Mouse (Mus musculus): ENCODE measurements around the gene Nipal3. TPM values are rescaled to one million over a fixed set of nuclear protein-coding genes. Genes with fewer than 3 reads are reported as not detected.

Gene Nipal3
- polyA plus RNA-seq, 1 experiment from 2014 or later, result 8.7 TPM

DNA sequence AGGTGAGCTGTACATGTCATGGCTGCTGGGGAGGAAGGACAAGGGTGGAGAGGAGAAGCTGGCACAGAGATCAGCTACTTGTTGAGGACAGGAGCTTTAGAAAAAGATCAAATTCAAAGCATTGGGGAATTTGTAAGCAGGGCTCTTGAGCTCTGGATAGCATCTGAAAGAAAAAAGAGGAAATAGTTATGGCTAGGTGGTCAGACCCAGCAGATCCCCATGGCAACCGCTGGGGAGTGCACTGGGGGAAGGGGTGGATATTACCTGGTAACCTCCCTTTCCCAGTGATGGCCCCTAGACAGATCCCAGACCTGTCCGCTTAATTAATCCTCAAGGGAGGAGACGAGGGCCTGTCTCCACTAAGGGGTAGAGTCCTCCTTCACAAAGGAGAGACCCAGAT lies 5.0 kb upstream of the Nipal3 start:
- no peak overlapping the region for H3K4me2 ChIP-seq
- no peak overlapping the region for H3K9ac ChIP-seq (replicated peaks)
- H3K4me1 ChIP-seq, result peaks cover 10% of the 10 kb centered on the region
- 85% methylated on average over 3 of the region's 3 CpGs for WGBS
- H3K27ac ChIP-seq (replicated peaks), result no peak overlapping the region
- no peaks in the 10 kb centered on the region for H3K27me3 ChIP-seq (replicated peaks)
- H3K36me3 ChIP-seq, result no peaks in the 10 kb centered on the region
- H3K4me3 ChIP-seq (replicated peaks), result no peak overlapping the region
- ATAC-seq (ENCODE audit: low FRiP score), result no peak
- H3K9me3 ChIP-seq (replicated peaks), result no peaks in the 10 kb centered on the region

DNA sequence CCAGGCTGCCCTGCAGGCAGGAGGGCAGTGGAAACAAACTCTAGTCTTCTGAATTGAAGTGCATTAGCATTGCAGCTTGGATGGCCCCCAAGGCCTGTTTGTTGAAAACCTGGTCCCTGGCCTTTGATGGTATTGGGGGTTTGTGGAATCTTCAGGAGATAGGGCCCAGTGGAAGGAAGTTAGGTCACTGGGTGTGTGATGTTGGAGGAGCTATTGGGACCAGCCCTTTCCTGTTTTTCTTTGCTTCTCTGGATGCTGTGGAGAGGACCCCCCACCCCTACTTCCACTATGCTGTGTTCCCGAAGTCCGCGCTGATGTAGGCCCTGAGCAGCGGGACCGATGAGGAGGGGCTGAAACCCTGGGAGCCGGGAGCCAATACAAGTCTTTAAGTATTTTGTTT lies 3.3 kb upstream of the Nipal3 start:
- peaks cover 18% of the 10 kb centered on the region for H3K4me1 ChIP-seq
- H3K4me3 ChIP-seq (replicated peaks), result no peak overlapping the region
- no peak for ATAC-seq (ENCODE audit: low FRiP score)
- H3K4me2 ChIP-seq, result no peak overlapping the region
- H3K36me3 ChIP-seq, result no peaks in the 10 kb centered on the region
- H3K27me3 ChIP-seq (replicated peaks), result no peaks in the 10 kb centered on the region
- H3K9me3 ChIP-seq (replicated peaks), result no peaks in the 10 kb centered on the region
- H3K9ac ChIP-seq (replicated peaks), result no peak overlapping the region
- WGBS, result 79% methylated on average over 6 of the region's 6 CpGs
- no peak overlapping the region for H3K27ac ChIP-seq (replicated peaks)

DNA sequence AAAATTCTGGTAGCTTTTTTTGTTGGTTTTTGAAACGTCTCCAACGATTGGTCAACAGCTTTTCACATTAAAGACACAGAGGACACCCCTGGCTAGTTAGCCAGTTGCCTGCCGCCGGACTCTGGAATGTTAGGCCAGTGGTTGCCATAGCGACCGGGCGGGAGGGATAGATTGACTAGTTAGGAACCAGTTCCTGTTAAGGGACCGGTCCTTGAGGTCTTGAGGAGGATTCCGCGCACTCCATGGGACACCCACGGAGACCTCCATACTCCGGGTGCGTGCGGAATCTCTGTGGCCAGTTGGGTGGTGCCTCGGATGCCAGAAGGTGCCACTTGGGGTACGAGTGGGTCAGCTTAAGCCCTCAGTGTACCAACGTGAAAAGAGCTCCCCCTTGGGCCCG lies 972 bp upstream of the Nipal3 start:
- H3K9me3 ChIP-seq (replicated peaks), result no peaks in the 10 kb centered on the region
- H3K4me3 ChIP-seq (replicated peaks), result peak overlapping the region; percentile 81
- H3K36me3 ChIP-seq, result peaks cover under 1% of the 10 kb centered on the region
- WGBS, result 18% methylated on average over 18 of the region's 18 CpGs
- no peak overlapping the region; the same call in 1 of the 2 replicates for H3K27ac ChIP-seq (replicated peaks)
- no peak for ATAC-seq (ENCODE audit: low FRiP score)
- H3K9ac ChIP-seq (replicated peaks), result no peak overlapping the region
- H3K4me1 ChIP-seq, result peaks cover 20% of the 10 kb centered on the region
- H3K27me3 ChIP-seq (replicated peaks), result 0 out of 2 replicates have a peak, but pooled peaks cover 4% of the 10 kb centered on the region
- peak overlapping the region; percentile 95 for H3K4me2 ChIP-seq

DNA sequence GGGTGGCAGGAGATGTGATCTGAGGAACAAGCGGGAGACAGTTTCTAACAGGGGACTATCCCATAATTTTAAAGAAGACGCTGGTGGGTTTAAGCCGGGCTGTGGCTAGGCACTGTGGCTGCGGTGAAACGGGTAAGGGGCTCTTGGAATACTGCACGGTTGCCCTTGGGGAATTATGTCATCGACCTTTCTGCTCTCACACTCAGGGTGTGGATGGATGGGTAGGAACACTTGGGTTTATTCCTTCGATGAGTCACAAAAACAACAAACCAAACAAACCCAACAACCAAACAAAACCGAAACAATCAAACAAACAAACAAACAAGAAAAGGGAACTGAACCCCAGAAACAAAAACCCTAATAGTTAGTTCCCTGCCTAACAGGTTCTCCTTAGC lies 556 bp upstream of the Nipal3 start:
- no peak for ATAC-seq (ENCODE audit: low FRiP score)

DNA sequence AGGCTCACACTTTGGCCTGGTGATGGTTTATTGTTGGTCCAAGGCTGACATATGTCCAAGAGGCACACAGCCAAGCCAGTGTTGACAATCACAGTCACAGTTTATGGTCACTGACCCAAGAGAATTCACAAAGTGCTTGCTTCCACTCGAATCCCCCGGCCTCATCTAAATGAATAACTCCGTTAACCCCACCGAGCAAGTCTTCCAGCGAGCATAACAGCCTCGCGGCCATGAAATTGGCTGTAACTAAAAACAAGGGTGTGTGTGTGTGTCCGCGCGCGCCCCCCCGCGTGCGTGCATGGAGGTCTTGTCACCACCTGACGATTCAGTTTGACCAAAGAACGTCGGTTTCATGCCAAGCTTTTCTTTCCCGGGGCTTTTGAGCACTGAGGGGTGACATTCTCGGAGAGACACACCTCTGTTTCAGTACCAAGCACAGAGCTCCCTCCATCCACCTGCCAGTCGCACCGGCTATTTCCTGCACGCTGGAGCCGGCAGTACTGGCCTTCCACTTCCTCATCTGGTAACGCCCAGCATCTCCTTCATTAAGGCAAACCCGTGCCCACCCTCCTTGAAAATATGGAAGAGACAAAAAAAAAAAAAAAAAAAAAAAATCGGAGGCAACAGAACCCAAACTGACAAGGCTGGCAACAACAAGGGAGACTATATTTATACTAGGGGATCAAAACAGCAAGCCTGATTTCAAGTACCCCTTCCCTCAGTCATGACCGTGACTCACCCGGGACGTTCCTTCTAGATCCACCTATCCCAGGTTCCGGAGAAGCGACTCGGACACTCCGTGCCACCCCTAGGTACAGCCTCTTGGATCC lies 932 bp downstream of the Nipal3 start:
- peak overlapping the region; percentile 81 for H3K4me3 ChIP-seq (replicated peaks)
- peak overlapping the region; percentile 95 for H3K4me2 ChIP-seq

More for the DNA sequence above, 556 bp upstream of the Nipal3 start:
- peaks cover 5% of the 10 kb centered on the region for H3K36me3 ChIP-seq
- peak overlapping the region; percentile 58; the same call in 1 of the 2 replicates for H3K9ac ChIP-seq (replicated peaks)
- 15% methylated on average over 9 of the region's 9 CpGs for WGBS
- peak overlapping the region; percentile 81 for H3K4me3 ChIP-seq (replicated peaks)
- peak overlapping the region; percentile 78 for H3K27ac ChIP-seq (replicated peaks)
- H3K27me3 ChIP-seq (replicated peaks), result 0 out of 2 replicates have a peak, but pooled peaks cover 4% of the 10 kb centered on the region
- H3K9me3 ChIP-seq (replicated peaks), result no peaks in the 10 kb centered on the region
- H3K4me1 ChIP-seq, result peaks cover 20% of the 10 kb centered on the region
- H3K4me2 ChIP-seq, result peak overlapping the region; percentile 95

DNA sequence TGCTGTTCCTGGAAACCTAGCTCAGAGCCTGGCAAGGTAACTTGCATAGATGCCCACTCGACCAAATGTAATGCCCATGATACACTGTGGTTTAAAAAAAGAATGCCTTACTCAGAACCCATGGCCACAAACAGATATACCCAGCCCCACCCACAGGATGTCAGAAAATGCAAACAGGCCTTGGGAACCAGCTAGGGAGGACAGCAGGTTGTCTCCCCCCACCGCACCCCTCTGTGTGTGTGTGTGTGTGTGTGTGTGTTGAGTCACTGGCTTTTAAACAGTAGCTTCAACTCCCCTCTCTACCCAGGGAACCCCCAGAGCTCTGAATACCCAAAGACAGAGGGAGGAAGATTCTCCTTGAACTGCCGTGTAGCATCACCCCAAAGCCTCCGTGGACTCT lies 1.6 kb downstream of the Nipal3 start:
- peaks cover 25% of the 10 kb centered on the region for H3K36me3 ChIP-seq
- ATAC-seq (ENCODE audit: low FRiP score), result no peak
- H3K4me2 ChIP-seq, result peak overlapping the region; percentile 95
- H3K27ac ChIP-seq (replicated peaks), result no peak overlapping the region
- 0 out of 2 replicates have a peak, but pooled peaks cover 4% of the 10 kb centered on the region for H3K27me3 ChIP-seq (replicated peaks)
- peak overlapping the region; percentile 81 for H3K4me3 ChIP-seq (replicated peaks)
- peaks cover 20% of the 10 kb centered on the region for H3K4me1 ChIP-seq
- H3K9me3 ChIP-seq (replicated peaks), result no peaks in the 10 kb centered on the region
- H3K9ac ChIP-seq (replicated peaks), result peak overlapping the region; percentile 46
- 44% methylated on average over 4 of the region's 4 CpGs for WGBS

More for the DNA sequence above, 932 bp downstream of the Nipal3 start:
- ATAC-seq (ENCODE audit: low FRiP score), result peak; percentile 17
- Histone ChIP-seq H3K36me3 (peaks cover 19% of the 10 kb centered on the region), H3K9ac (replicated peaks) (peak overlapping the region; percentile 46), H3K9me3 (replicated peaks) (no peaks in the 10 kb centered on the region), H3K27me3 (replicated peaks) (0 out of 2 replicates have a peak, but pooled peaks cover 4% of the 10 kb centered on the region), H3K27ac (replicated peaks) (peak overlapping the region; percentile 78), H3K4me1 (peaks cover 20% of the 10 kb centered on the region)
- under 1% methylated on average over 33 of the region's 33 CpGs for WGBS

DNA sequence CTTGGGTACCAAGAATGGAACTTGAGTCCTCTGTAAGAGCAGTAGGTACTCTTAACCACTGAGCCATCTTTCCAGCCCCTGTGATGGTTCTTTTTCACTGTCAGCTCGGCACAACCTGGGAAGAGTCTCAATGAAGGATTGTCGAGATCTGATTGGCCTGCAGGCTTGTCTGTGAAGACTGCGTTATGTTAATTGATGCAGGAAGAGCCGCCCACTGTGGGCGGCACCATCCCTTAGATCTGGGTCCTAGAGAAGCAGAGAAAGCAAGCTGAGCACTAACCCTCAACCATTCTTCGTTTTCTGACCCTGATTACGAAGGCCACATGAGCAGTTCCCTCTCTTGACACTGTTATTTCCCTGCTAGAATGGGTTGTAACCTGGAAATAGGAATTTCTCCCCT lies 5.6 kb downstream of the Nipal3 start:
- Histone ChIP-seq H3K4me1 (peaks cover 15% of the 10 kb centered on the region), H3K9ac (replicated peaks) (no peak overlapping the region), H3K36me3 (peaks cover 27% of the 10 kb centered on the region), H3K27me3 (replicated peaks) (0 out of 2 replicates have a peak, but pooled peaks cover 4% of the 10 kb centered on the region), H3K27ac (replicated peaks) (no peak overlapping the region), H3K9me3 (replicated peaks) (no peaks in the 10 kb centered on the region), H3K4me3 (replicated peaks) (no peak overlapping the region), H3K4me2 (no peak overlapping the region)
- 92% methylated on average over 7 of the region's 7 CpGs for WGBS
- no peak for ATAC-seq (ENCODE audit: low FRiP score)

DNA sequence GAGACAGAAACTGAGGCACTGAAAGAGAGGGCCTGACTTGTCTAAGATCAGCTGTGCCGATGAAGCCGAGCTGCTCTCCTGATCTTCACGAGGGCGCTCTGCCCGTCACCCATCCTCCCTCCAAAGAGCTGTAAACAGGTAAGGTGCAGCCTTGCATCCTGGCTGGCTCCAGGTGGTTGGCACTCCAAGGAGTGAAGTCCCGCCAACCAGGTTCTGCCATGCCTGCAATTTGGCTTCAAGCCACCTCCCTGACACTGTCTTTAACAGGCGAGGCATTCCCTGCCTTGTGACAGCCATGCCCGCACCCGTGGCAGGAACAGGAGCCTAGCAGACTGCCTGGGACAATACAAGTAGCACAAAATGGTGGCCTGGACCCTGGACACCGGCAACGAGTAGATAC lies 8.5 kb downstream of the Nipal3 start:
- H3K4me2 ChIP-seq, result no peak overlapping the region
- no peak overlapping the region for H3K9ac ChIP-seq (replicated peaks)
- no peak overlapping the region for H3K27ac ChIP-seq (replicated peaks)
- no peak overlapping the region for H3K4me3 ChIP-seq (replicated peaks)
- WGBS, result 90% methylated on average over 11 of the region's 11 CpGs
- ATAC-seq (ENCODE audit: low FRiP score), result no peak
- H3K4me1 ChIP-seq, result peaks cover 5% of the 10 kb centered on the region; the same call in 1 of the 2 replicates
- H3K36me3 ChIP-seq, result peaks cover 33% of the 10 kb centered on the region
- H3K27me3 ChIP-seq (replicated peaks), result no peaks in the 10 kb centered on the region
- no peaks in the 10 kb centered on the region for H3K9me3 ChIP-seq (replicated peaks)

DNA sequence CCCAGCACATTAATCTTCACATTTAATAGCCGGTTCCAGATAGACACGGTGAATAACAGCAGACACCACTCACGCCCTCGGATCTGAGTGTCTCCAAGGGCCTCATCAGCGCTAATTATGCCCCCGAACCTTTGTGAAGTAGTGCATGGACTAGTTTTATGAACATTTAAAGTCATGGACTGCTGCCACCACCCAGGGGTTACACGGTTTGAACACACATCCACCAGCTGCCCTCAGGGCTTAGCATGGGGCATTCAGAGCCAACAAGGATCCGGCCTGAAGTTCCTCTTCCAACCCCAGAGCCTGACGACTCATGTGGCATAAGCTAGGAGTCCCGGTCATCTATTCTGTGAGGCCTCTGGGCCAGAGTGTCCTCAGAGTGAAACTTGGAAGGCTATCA lies 9.8 kb downstream of the Nipal3 start:
- no peak overlapping the region for H3K27ac ChIP-seq (replicated peaks)
- 31% methylated on average over 10 of the region's 10 CpGs for WGBS
- ATAC-seq (ENCODE audit: low FRiP score), result no peak
- H3K4me2 ChIP-seq, result no peak overlapping the region
- H3K27me3 ChIP-seq (replicated peaks), result no peaks in the 10 kb centered on the region
- no peak overlapping the region for H3K9ac ChIP-seq (replicated peaks)
- peaks cover 5% of the 10 kb centered on the region; the same call in 1 of the 2 replicates for H3K4me1 ChIP-seq
- H3K4me3 ChIP-seq (replicated peaks), result no peak overlapping the region
- H3K36me3 ChIP-seq, result peaks cover 25% of the 10 kb centered on the region
- H3K9me3 ChIP-seq (replicated peaks), result no peaks in the 10 kb centered on the region

DNA sequence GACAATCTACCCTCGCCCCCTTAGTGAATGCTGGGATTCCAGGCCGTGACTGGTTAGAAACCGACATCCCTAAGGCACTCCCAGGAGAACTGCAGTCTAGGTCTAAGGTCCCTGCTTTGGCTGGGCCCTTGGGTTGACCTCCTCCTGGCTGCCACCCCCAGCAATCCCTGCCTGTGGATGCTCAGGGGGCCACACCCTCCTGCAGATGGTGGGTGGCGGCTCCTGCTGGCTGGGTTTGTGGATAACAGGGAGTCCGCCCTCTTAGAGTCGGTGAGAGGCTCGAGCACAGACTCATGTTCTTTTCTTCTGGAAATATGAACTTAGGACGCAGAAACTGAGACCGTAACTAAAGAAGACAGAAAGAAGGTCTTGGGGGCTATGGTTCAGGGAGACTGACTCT lies 14.5 kb downstream of the Nipal3 start:
- Histone ChIP-seq H3K4me2 (no peak overlapping the region), H3K9me3 (replicated peaks) (no peaks in the 10 kb centered on the region), H3K9ac (replicated peaks) (no peak overlapping the region), H3K27ac (replicated peaks) (no peak overlapping the region), H3K36me3 (peaks cover 20% of the 10 kb centered on the region; the same call in 1 of the 2 replicates), H3K4me1 (peaks cover 5% of the 10 kb centered on the region; the same call in 1 of the 2 replicates), H3K27me3 (replicated peaks) (no peaks in the 10 kb centered on the region), H3K4me3 (replicated peaks) (no peak overlapping the region)
- WGBS, result 89% methylated on average over 9 of the region's 9 CpGs
- no peak for ATAC-seq (ENCODE audit: low FRiP score)

DNA sequence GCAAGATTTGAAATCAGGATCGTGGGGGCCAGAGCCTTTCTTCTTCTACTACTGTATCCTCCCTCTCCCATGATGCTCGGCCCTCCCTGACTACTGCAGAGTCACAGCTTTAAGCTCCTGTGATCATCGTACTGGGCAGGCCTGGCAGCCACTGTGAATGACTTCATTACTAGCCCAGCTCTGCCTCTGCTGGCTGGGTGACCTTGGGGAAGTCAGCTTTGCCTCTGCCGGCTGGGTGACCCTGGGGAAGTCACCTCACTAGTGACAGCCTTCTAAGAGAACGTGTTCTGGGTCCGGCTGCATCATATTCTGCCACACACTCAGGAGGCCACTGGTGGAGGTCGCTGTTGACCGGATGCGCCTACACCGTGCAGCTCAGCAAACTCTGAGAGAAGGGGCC lies 17.0 kb downstream of the Nipal3 start:
- Histone ChIP-seq H3K4me3 (replicated peaks) (no peak overlapping the region), H3K4me1 (no peaks in the 10 kb centered on the region), H3K27ac (replicated peaks) (no peak overlapping the region), H3K9ac (replicated peaks) (no peak overlapping the region), H3K27me3 (replicated peaks) (no peaks in the 10 kb centered on the region), H3K36me3 (peaks cover 25% of the 10 kb centered on the region), H3K9me3 (replicated peaks) (no peaks in the 10 kb centered on the region), H3K4me2 (no peak overlapping the region)
- 86% methylated on average over 10 of the region's 10 CpGs for WGBS
- ATAC-seq (ENCODE audit: low FRiP score), result no peak

DNA sequence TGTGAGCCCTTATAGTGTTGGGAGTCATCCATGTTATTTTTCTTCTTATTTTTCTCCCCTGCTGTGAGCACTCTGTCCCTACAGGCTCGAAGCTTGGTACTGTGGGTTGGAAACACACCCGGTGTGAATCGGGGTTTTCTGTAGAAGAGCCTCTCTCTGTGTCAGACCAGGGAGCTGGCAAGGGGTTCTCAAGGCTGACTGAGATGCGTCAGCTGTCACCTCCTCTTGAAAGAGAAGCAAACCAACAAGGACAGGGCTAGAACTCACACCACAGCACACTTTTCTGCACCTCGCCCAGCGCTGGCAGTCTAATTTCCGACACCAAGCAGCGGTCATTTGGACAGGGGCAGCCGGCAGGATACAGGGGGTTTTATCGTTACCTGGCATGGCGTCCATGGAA lies 31.4 kb downstream of the Nipal3 start:
- Histone ChIP-seq H3K4me2 (no peak overlapping the region), H3K27me3 (replicated peaks) (no peaks in the 10 kb centered on the region), H3K9me3 (replicated peaks) (no peaks in the 10 kb centered on the region), H3K27ac (replicated peaks) (no peak overlapping the region), H3K4me1 (no peaks in the 10 kb centered on the region), H3K36me3 (peaks cover 39% of the 10 kb centered on the region), H3K4me3 (replicated peaks) (no peak overlapping the region), H3K9ac (replicated peaks) (no peak overlapping the region)
- ATAC-seq (ENCODE audit: low FRiP score), result no peak
- WGBS, result 92% methylated on average over 11 of the region's 11 CpGs
